Mouse (Mus musculus) gastrocnemius, postnatal 14 days (tissue): ENCODE results near the gene Zdhhc19. TPM values are rescaled to one million over a fixed set of nuclear protein-coding genes. Genes with fewer than 3 reads are reported as not detected.

ENCODE experiments used
- DNase-seq: peaks from one replicate; pipeline ENCODE4 v3.0.0; 2021; ENCODE audit warnings: mixed read lengths
- intact Hi-C: fragments of 180-260 bp; cut with DNase I; formaldehyde crosslinking; loops from one replicate; pipeline ENCODE4 v1.15.1; 2025; ENCODE audit warnings: low total_unique reads
- long read RNA-seq, 2 experiments: library from polyadenylated mRNA; stranded (forward); transcript quantifications; one replicate each; pipeline ENCODE4 v2.0.0; 2021
- total RNA-seq, 2 experiments: library from RNA; stranded (reverse); gene quantifications; 2 replicates each; pipeline ENCODE4 v1.2.3; 2021

Gene Zdhhc19
- not detected for total RNA-seq
- long read RNA-seq, experiment 1: 0 reads
- long read RNA-seq, experiment 2: 0 reads

GRCm38 (mm10) chr16:32495965-32496364 is at the start of gene Zdhhc19:
TSS of gene Zdhhc19 (plus strand) at chr16:32496265.
- no peak for DNase-seq
- intact Hi-C loops: no loop called here

- intact Hi-C loops: no loop called here
- DNase-seq: no peak
These were observed 49.4 kb upstream of the Zdhhc19 start for GRCm38 (mm10) chr16:32446563-32447138.

- DNase-seq: no peak
- intact Hi-C loops: no loop called here
These were observed 46.4 kb upstream of the Zdhhc19 start for GRCm38 (mm10) chr16:32449665-32450064.

GRCm38 (mm10) chr16:32450133-32450532 is 45.9 kb upstream of the Zdhhc19 start:
- DNase-seq: no peak
- intact Hi-C loops: no loop called here

GRCm38 (mm10) chr16:32453102-32453501 is 43.0 kb upstream of the Zdhhc19 start:
- no peak for DNase-seq
- intact Hi-C loops: no loop called here

- no peak for DNase-seq
- intact Hi-C loops: no loop called here
These were observed 41.4 kb upstream of the Zdhhc19 start for GRCm38 (mm10) chr16:32454646-32455045.

- intact Hi-C loops: no loop called here
- no peak for DNase-seq
These were observed 40.0 kb upstream of the Zdhhc19 start for GRCm38 (mm10) chr16:32456086-32456485.

GRCm38 (mm10) chr16:32456761-32457160 is 39.3 kb upstream of the Zdhhc19 start:
- intact Hi-C loops: no loop called here

GRCm38 (mm10) chr16:32457589-32458386 is 38.3 kb upstream of the Zdhhc19 start:
- intact Hi-C loops: no loop called here
- DNase-seq: peak; percentile 63

More at GRCm38 (mm10) chr16:32456761-32457160, 39.3 kb upstream of the Zdhhc19 start:
- no peak for DNase-seq

GRCm38 (mm10) chr16:32460518-32460917 is 35.5 kb upstream of the Zdhhc19 start:
- no peak for DNase-seq
- intact Hi-C loops: no loop called here

GRCm38 (mm10) chr16:32461713-32462112 is 34.4 kb upstream of the Zdhhc19 start:
- intact Hi-C loops: no loop called here
- no peak for DNase-seq

- no peak for DNase-seq
- intact Hi-C loops: no loop called here
These were observed 33.1 kb upstream of the Zdhhc19 start for GRCm38 (mm10) chr16:32462950-32463349.

- intact Hi-C loops: no loop called here
- no peak for DNase-seq
These were observed 32.6 kb upstream of the Zdhhc19 start for GRCm38 (mm10) chr16:32463426-32463825.

- DNase-seq: no peak
- intact Hi-C loops: no loop called here
These were observed 31.2 kb upstream of the Zdhhc19 start for GRCm38 (mm10) chr16:32464908-32465307.

- DNase-seq: no peak
- intact Hi-C loops: no loop called here
These were observed 27.6 kb upstream of the Zdhhc19 start for GRCm38 (mm10) chr16:32468488-32468887.

- intact Hi-C loops: no loop called here
- no peak for DNase-seq
These were observed 26.5 kb upstream of the Zdhhc19 start for GRCm38 (mm10) chr16:32469404-32470105.

- intact Hi-C loops: no loop called here
- DNase-seq: no peak
These were observed 23.6 kb upstream of the Zdhhc19 start for GRCm38 (mm10) chr16:32472276-32473015.

- no peak for DNase-seq
- intact Hi-C loops: no loop called here
These were observed 18.8 kb upstream of the Zdhhc19 start for GRCm38 (mm10) chr16:32477315-32477714.

- no peak for DNase-seq
- intact Hi-C loops: no loop called here
These were observed 16.6 kb upstream of the Zdhhc19 start for GRCm38 (mm10) chr16:32479415-32479814.

- DNase-seq: no peak
- intact Hi-C loops: no loop called here
These were observed 11.6 kb upstream of the Zdhhc19 start for GRCm38 (mm10) chr16:32484431-32484871.
